Mouse (Mus musculus) testis, adult 2 months (tissue): ENCODE measurements around the gene Nipal3.

Source experiments
- CTCF ChIP-seq: fragments of 200-500 bp; IDR thresholded peaks from 2 replicates; pipeline ENCODE4 v1.5.1; 2012; ENCODE audit warnings: low read depth, mild to moderate bottlenecking, inconsistent platforms, low read length, moderate library complexity; ENCODE audit not compliant: control insufficient read depth, insufficient read depth, insufficient replicate concordance
- POLR2A ChIP-seq: fragments of 200-500 bp; IDR thresholded peaks from 2 replicates; pipeline ENCODE4 v1.6.1; 2012; ENCODE audit warnings: low read depth, mild to moderate bottlenecking, inconsistent platforms, low read length, moderate library complexity; ENCODE audit not compliant: control insufficient read depth

- peak; percentile 41; the same call in 1 of the 2 replicates for TF ChIP-seq CTCF
- no peak for TF ChIP-seq POLR2A
Observed at GRCm38 (mm10) chr4:135494521-135495396, at the start of gene Nipal3, which contains the start of gene Stpg1.
